Mouse (Mus musculus) spleen, postnatal 0 days (tissue): ENCODE data around the gene Lancl2. TPM values are rescaled to one million over a fixed set of nuclear protein-coding genes. Genes with fewer than 3 reads are reported as not detected.

Experiments
- polyA plus RNA-seq: library from polyadenylated mRNA; unstranded; fragments of >200 nt; fragmentation: Nextera tagmentation; extraction: Ambion mirVana; gene quantifications from 2 replicates; pipeline ENCODE4 v1.2.1, GENCODE M21; 2015

Gene Lancl2
- 14.5 and 15.5 TPM in 2 replicates for polyA plus RNA-seq

DNA sequence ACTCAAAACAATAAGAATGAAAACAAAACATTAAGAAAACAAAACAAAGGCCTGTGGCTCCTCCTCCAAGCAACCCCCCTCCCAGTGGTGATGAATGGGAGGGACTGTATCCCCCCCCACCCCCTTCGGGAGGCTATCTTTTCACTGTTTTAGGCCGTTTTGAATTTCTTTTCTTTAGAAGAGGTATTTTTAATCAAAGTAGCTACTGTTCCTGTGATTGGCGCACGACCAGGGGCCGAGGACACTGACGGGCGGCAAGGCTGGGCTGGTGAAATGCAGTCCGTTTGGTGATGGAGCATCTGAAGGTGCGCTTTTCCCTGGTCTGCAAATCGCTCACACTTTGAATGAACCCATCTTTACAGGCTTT, at the start of gene Lancl2:
Lancl2 (plus strand) TSS at position 165 of the 367 bp plus-strand sequence.

DNA sequence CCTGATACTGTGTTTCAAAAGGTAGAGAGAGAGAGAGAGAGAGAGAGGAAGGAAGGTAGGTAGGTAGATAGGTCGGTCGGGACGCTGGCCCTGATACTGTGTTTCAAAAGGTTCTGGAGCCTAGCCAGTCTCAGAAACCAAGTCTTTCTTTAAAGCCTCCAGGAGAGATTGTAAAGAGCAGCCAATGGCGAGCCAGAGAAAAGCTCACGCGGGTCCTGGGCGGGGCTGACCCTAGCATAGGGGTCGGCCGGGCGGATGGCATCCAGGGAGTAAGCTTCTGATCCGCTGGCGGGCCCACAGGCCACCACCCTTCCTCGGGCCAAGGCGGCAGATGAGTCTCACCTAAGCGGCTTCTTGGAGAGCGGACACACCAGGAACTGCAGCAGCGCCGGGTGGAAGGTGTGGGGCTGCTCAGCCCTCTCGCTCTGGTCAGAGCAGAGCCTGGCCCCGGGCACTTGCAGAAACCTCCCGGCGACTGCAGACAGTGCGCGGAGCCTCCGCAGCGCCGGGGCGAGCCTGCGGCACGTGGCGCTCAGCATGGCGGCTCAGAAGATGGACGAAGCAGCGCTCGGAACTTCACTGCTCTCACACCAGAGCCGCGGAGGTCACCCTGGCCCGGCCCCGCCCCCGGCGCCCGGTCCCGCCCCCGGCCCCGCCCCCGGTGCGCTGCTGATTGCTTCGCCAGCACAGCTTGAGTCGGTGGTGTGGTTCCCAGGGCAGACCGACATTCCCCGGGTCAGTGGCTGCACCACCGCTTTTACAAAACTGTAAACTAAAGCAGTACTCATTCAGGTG, 10.7 kb upstream of the Lancl2 start, which contains the start of gene Pyurf:
Pyurf (minus strand) TSS at position 612 of the 795 bp plus-strand sequence.

Other genes starting within 250 kb of the Lancl2 start
- 1.00 and 1.5 TPM in 2 replicates for gene Ppm1k, start 167.1 kb upstream of the Lancl2 start, polyA plus RNA-seq
- 8.0 and 10.5 TPM in 2 replicates for gene Herc6, start 121.5 kb upstream of the Lancl2 start, polyA plus RNA-seq
- gene Pyurf, start 10.5 kb upstream of the Lancl2 start, polyA plus RNA-seq = 9.5 and 10.5 TPM in 2 replicates
- 44.7 and 51.5 TPM in 2 replicates for gene Vopp1, start 122.6 kb downstream of the Lancl2 start, polyA plus RNA-seq
- gene Vmn1r21, start 147.8 kb downstream of the Lancl2 start, polyA plus RNA-seq = not detected in 2 replicates
- not detected in 2 replicates for gene Vmn1r22, start 205.5 kb downstream of the Lancl2 start, polyA plus RNA-seq
- gene Vmn1r23, start 224.3 kb downstream of the Lancl2 start, polyA plus RNA-seq = not detected in 2 replicates